Mouse (Mus musculus) kidney, adult 9 months (tissue): ENCODE results near the gene Cradd.

Source experiments
- DNase-seq: peaks from one replicate; pipeline ENCODE4 v3.0.0; 2022

Cradd gene

DNA sequence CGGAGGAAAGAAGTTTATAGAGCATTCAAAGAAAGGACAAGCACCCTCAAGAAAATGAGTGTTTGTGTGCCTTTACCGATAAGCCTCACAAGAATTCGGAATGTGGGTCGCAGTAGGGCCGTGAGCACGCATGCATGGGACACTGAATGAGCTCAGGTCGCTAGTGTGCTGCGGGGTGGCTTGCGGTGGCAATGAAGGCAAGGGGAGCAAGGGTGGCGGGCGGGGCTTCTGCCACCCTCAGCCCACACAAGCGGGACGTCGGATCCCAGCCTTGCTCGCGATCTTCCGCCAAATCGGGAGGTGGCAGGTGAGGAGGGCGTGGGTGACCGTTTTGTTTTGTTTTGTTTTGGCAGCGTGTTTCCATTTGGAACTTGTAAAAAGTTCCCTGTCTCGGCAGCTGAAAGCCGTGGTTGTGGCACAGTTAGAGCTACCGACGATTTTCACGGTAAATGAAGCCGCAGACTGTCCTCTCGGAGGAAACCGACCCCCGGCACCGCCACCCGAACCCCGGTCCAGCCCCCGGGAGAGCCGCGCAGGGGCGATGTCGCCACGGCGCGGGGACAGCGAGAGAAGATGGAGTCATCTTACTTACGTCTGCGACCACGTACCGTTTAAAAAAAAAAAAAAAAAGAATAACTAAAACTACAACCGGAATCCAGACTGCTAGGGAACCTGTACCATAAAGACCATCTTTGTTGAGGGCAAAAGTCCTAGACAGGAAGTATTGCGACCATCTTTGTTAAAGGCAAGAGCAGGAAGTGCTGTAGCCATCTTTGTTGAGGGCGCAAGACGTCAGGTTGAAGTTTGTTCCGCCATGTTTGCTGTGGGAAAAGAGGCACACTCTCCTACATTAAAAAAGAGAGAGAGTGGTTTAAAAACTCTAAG is at the start of gene Cradd:
Gene Cradd, minus strand, starts transcription at position 741 of the 885 bp plus-strand sequence.
- peak; percentile 97 for DNase-seq

- no peak for DNase-seq
Observed at GRCm38 (mm10) chr10:95373340-95373739, 49.4 kb upstream of the Cradd start.

GRCm38 (mm10) chr10:95371942-95372341 is 48.0 kb upstream of the Cradd start:
- DNase-seq = no peak

GRCm38 (mm10) chr10:95369190-95369589 is 45.3 kb upstream of the Cradd start:
- no peak for DNase-seq

GRCm38 (mm10) chr10:95368151-95368550 is 44.2 kb upstream of the Cradd start:
- no peak for DNase-seq

DNA sequence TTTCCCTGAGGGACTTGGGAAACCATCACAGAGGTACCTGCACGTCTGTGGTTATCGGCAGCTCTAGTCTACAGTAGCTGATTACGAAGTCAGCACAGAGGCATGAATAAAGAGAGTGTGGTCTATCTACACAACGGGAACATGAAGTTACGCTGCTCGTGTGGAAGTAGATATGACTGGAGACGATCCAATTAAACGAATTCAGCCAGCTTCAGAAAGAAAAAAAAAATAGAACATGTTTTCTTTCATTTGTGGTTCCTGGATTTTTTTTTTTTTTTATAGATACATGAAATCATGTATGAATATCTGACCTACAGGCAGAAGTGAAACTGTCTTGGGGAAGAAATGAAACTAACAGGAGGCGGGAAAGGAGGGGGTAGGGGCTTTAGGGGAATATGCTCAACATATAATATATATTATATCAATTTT is 43.7 kb upstream of the Cradd start:
- no peak for DNase-seq

GRCm38 (mm10) chr10:95367241-95367640 is 43.3 kb upstream of the Cradd start:
- DNase-seq = no peak

DNA sequence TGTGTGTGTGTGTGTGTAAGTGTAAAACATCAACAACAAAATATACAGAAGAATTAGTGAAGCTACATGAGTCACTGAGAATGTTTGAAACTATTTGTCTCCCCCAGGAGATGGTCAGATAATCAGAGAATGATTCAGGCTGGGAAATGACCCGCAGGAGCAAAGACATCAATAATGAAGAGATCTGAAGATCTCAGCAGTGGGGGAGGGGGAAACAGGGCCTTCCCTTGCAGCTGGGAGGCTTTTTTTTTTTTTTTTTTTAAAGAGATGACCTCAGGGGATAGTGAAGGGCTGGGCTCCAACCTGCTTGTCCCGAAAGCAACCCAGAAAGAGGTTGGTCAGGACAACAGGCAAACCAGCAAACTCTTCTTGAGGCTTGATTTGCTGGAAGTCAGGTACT is 38.4 kb upstream of the Cradd start:
- DNase-seq = no peak

DNA sequence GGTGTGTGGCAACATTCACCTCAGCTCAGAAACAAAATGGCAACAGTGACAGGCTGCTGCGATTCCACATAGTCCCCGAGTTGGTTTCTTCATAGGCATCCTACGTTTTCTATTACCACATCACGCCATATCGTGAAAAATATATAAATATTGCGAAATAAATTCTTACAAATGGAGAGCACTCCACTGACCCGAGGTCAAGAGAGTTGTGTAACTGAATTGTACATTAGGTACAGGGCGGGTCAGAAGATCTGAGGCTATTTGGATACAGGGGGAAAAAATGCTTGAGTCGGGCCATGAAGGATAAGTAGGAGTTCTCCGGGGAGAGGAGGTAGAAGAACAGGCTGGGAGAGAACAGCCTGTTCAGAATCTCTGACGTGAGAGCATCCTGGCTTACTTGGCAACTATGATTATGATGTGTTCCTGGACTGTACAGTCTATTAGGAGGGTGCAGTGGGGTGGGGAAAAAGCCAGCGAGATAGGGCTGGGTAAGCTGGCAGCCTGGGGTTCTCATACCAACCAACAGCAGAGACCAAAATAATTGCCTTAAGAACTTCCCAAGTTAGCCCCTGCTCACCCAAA is 37.4 kb upstream of the Cradd start:
- no peak for DNase-seq

DNA sequence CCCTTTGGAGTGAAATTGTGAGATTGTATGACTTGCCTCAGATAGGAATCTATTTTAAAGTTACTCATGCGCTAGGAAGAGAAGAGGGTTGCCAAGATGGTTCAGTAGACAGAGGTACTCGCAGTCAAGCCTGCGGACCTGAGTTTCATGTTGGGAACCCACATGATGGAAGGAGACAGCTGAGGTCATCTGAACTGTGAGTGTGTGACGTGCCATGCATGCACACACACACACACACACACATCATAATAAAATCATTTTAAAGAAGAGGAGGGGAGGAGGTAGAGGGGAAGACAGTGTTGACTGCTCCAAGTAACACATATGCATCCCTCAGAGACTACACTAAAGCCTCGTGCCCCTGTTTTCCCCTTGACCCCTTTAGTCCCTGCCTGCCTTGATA is 36.1 kb upstream of the Cradd start:
- DNase-seq = no peak

- DNase-seq = no peak
Observed at GRCm38 (mm10) chr10:95357721-95358120, 33.8 kb upstream of the Cradd start.

DNA sequence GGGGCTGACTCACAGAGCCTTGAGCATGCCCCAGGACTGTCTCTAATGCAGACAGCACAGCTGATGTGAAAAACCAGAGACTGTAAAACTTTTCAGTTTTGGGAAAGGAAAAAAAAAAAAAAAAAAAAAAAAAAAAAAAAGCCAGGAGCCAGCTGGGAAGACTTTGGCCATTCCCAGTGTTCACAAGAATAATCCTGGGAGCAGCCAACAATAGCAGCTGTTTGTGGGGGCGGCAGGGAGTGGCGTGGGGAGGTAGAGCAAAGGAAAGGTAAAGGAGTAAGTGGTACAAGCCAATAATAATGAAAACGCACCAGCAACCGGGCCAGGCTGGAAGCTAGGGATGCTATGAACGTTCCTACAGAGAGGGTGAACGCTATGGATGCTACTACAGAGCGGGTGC is 32.8 kb upstream of the Cradd start:
- DNase-seq = no peak

DNA sequence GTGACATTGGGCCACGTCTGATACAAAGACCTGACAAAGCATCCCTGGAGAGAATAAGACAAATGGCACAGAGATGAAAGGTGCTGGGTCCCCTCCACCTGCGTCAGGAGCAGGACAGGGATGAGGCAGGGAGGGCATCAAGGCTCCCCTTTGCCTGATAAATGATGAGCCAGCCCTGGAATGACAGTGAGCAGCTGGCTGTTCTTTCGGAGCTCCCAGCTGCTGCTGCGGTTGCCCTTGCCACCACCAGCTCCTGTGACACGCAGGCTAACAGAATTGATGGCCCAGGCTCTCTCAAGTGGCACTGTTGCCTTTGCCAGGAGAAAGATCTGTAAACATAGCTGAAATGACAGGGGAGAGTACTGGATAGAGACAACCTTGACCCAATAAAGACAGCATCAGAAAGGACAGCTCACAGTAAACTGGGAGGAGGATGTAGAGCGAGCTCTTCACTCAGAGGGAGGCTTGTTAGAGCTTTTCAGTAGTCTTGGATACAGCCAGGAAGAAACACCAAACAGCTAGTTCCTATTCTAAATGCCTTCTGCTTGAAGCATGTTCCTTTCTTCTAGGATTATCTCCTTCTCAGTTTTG is 31.8 kb upstream of the Cradd start:
- DNase-seq = no peak

DNA sequence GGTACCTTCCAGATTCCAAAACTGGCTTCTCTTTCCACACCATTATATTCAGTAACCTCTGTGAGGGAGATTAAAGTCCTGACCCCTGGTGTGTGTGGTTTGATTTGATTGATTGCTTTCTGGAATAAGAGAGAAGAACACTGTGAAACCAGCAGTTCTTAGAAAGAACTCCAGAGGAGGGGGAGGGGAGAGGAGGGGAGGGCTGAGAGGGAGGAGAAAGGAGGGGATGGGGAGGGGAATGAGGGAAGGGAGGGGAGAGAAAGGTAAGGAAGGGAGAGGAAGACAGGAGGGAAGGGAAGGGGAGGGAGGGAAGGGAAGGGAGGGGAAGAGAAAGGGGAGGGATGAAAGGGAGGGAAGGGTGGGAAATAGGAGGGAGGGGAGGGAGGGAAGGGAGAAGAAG is 30.7 kb upstream of the Cradd start:
- DNase-seq = no peak

- DNase-seq = no peak
Observed at GRCm38 (mm10) chr10:95354047-95354446, 30.1 kb upstream of the Cradd start.

GRCm38 (mm10) chr10:95348457-95348856 is 24.5 kb upstream of the Cradd start:
- no peak for DNase-seq

DNA sequence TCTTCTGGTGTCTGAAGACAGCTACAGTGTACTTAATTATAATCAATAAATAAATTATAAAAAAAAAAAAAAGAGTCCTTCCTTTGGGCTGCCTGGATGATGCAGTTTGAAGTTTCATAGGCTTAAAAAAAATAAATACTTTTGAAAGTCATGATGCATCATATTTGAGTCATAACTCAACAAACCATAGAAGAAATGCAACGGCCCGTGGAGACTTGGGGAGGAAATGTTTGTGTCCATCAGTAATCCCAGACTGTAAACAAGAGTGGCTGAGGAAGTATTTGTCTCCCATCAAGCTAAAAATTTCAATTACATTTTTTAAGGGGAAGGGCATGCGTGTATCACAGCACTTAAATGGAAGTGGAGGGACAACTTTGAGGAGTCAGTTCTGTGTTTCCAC is 23.8 kb upstream of the Cradd start:
- DNase-seq = no peak

DNA sequence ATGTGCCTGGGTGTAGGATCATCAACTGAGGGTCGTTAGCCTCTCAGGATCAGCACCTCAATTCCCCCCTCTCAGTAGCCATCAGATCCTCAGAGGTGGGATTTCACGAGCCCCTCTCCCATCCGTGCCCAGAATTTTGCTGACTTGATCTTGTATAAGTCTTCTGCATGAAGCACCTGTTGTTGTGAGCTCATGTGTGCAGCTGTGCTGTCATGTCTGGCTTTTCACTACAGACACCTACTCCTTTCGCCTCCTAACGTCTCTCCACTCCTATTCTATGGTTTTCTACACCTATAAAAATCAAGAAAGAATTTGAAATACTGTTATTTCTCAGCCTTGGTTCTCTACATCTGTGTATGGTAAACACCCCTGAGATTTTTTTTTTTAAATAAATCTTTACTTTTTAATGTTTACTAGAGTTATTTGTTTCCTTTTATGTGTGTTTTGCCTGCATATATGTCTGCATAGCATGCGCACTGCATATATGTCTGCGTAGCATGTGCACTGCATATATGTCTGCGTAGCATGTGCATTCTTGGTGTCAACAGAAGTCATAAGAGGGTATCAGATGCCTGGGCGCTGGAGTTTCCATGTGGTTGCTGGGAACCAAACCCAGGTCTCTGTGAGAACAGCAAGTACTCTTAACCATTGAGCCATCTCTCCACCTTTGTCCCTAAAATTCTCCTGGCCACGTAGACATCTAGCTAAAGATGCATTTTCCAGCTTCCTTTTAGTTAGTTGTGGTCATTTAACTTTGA is 19.1 kb upstream of the Cradd start:
- DNase-seq = no peak

DNA sequence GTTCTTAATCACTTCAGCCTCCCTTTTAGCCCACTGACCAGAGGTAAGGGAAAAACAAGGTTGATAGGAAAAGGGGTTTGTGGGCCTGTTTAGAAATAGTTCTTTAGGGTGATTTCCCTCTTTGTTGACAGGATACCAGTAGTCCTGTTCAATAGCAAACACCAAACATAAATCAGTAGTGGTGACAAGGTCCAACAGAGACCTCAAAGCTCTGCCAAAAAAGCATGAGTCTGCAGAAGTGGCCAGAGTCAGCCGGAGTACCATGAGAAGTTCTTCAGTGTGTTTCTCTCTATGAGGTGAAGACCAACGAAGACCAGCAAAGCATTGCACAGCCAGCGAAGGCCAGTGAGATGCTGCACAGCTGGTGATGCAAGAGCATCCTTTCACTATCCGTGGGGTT is 16.7 kb upstream of the Cradd start:
- no peak for DNase-seq

DNA sequence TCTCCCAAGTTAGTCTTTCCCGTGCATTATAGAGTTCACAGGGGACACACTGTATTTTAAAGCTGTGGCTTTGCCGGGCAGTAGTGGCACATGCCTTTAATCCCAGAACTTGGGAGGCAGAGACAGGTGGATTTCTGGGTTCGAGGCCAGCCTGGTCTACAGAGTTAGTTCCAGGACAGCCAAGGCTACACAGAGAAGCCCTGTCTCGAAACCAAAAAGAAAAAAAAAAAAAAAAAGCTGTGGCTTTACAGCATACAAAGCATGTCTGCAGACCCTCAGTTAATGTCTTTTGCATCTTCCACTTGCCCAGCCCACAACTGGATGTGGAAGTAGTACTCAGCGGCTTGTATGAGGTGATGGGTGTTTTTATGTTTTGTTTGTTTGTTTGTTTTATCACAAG is 13.7 kb upstream of the Cradd start:
- no peak for DNase-seq

DNA sequence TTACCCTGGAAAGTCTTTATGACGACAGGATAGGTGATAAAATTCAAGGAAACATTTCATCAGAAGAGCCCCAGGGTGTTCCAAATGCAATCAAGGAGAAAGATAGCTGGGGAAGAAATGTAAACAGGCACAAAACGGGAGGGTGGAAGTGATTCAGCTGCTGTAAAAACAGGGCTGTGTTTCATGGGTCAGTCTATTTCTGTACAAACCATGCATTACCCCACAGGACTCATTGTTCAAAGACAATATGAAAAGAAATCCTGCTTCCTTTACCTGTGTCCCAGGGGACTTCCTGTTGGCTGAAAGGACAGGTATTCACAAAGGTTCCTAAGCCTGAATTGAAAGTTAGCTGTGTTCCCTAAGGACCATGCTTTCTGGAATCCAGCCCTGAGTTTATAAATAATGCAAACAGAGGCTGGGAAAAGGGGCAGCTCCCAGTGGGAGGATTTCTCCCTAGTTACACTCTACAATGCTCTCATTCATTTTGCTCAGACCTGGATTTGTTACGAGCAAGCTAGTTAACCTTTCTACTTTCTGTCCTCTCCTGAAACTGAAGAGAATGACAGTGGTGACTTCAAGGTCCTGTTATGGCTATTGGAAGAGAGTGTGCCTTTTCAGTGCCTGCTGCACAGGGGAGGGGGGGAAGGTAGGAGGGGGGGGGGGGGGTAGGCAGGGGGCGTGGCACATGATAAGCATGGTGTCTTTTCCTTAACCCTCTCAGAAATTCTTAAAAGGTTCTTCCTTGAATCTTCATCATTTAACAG is 13.0 kb upstream of the Cradd start:
- DNase-seq = peak; percentile 28

DNA sequence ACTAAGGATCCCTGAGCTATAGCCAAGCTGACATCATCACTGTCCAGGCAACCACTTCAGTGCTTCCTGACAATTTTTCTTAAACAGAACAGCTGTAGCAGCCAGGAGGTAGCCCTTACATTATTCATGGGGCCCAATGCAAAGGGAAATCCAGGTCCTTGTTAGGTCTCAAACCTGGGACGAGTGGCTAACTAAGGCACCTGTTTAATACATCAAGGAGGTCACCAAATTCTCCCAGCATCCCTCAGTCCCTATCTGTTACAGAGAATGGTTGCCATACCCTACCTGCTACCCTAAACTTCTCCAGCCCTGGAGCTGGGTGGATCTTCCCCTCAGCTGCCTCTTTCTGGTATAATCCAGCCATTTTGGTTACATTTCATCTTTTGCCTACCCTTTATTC is 10.9 kb upstream of the Cradd start:
- DNase-seq = no peak

DNA sequence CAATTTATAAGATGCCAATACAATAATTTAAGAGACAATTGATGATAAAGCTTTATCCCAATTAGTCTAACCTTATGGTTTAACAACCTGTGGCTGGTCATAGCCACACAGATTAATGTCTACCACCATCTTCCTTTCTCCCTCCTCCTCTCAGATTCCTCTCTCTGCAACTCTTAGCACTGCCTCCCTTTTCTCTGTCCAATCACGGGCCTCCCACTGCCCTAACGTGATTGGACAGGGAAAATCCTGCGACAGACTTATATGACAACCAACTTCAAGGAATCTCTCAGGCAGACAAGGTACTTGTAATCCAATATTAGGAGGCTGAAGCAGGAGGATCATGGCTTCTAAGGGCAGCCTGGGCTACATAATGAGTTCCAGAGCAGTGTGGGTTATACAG is 8.7 kb upstream of the Cradd start:
- no peak for DNase-seq
